Mouse (Mus musculus) frontal cortex, postnatal 14 days (tissue): Measurements from ENCODE around the gene Spcs2.
"Not testable (repeated sequence)": the region's sequence is repeated elsewhere in the genome, so short reads cannot be mapped to it uniquely, and the experiment has no call there.

Experiments
- DNase-seq, 2 experiments: peaks; one replicate each; pipeline ENCODE4 v3.0.0; 2022; ENCODE audit warnings: low spot score in 2 of 2

Spcs2 gene

DNA sequence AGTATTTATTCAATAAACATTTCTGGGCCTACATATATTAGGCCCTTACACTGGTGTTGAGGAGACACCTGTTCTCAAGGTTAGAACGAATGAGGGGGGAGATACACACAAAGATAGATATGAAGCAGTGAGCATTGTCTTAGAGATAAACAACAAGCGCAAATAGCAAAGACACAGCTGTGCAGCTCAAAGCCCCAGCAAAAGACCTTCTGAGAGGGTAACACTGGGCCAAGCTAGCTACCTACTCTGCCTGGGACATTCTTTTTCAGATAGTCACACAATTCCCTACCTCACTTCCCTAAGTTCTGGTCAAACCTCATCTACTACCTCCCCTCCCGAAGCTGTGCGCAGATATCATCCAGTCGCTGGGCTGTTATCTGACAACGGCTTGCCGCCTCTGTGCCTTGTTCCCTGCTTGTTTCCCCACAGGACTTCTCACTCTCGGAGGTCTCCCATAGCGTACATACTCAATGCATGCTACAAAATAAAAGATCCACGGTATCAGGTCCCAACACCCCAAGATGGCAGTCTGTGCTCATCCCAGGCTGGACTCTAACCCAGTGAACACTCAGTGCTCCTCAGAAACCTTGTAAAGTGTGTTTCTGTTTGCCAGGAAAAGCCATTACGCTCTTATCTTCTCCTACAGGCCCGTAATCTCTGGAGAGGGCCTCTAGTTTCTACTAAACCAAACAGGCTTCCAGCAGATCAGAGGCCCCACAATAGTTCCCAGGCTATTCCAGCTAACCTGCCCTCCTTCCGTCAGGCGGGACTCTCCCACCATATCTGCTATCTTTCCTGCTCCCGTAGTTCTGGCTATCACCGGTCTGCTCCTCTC, 38.4 kb downstream of the Spcs2 start:
- no peak for DNase-seq

DNA sequence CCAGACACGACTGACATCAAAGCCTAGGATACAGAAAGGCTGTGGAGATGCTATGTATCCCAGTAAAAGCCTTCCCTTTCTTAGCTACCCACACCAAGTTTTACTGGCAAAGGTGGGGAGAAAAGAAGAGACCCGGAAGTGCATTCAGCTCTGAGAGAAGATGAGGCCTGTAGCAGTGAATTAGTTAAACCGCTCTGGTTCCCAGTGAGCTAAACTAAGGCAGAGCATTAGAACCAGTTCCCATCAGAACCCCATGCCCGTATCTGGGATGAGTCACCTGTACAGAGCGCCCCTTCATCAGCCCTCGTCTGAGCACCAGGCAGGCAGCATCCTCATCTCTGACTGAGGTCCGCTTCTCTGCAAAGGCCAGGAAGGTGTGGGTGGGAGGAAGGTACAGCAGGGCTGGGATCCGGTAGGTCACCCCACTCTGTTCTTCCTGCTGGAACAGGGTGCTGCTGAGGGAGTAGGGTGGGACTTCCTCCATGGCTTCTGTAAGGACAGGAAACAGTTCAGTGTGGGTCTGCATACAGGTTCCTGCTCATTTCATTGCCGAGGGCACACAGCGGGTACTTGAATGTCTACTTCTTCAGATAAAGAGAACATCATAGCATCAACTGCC, 40.1 kb downstream of the Spcs2 start:
- DNase-seq: no peak

DNA sequence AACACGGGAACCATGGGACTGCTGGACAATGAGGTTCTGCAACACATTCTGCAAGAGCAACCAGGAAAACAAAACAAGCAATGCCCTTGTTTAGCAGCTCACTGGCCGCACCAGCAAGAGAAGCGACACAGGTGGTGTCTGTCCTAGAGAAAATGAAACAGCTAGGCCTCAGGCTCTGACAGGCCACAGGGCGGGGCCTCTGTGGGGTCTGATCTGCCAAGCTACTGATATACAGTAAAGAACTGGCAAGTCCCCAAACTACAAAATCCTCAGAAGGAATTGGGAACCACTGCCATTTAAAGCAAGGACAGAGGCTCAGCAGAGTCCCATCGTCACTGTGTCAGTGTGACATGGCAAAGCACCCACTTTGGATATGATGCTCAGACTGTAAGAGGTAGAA, 40.8 kb downstream of the Spcs2 start:
- no peak for DNase-seq

DNA sequence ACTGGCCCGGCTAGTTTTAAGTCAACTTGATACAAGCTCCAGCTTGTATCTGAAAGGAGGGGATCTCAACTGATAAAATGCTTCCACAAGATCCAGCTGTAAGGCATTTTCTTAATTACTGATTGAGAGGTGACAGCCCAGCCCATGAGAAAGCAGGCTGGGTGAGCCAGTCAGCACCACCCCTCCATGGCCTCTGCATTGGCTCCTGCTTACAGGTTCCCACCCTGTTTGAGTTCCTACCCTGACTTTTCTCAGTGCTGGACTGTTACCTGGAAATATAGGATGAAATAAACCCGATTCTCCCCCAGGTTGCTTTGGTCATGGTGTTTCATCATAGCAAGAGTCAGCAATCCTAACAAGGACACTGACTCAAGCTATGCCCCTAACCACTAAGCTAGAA, 41.3 kb downstream of the Spcs2 start:
- no peak for DNase-seq

DNA sequence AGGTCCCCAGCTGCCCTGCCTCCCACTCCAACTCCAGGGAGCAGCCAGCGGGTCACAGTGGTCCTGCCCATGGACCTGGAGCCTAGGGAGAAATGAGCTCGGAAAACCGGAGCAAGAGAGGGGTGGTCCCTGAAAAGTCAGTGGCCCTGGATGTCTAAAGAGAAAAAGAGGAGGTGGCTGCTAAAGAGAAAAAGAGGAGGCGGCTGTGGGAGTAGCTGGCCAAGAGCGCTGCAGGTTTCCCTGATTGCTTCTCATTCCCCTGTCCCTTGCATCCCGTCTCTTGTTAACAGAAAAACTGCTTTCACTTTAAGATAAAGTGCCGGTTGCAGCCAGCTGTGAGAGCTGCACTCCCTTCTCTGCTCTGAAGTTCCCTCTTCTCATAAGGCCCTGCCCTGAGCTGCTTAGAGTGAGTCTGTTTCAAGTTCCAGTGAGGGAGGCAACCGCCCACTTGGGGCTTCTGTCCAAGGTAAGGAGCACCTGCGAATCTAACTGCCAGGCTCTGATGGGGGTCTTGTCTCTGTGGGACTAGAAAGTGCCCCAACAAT, 45.0 kb downstream of the Spcs2 start:
- DNase-seq: not testable (repeated sequence)

DNA sequence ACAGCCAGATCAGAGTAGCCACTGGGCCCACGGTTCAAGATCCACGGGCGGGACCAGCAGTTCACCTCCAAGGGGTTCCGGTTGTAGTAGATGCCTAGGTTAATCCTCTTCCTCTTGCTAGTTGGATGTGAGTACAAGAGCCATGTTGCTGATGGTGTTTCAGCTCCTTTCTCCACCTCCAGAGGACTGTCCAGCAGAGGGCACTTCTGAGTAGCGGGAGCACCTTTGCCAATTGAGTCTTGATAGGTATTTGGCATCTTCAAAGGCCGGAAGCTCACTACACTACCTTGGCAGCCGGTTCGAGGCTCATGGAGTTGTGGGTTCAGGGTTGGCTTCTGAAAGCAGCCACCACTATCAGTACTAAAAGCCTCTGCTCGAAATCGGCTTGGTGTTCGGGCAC, 49.9 kb downstream of the Spcs2 start:
- no peak for DNase-seq

DNA sequence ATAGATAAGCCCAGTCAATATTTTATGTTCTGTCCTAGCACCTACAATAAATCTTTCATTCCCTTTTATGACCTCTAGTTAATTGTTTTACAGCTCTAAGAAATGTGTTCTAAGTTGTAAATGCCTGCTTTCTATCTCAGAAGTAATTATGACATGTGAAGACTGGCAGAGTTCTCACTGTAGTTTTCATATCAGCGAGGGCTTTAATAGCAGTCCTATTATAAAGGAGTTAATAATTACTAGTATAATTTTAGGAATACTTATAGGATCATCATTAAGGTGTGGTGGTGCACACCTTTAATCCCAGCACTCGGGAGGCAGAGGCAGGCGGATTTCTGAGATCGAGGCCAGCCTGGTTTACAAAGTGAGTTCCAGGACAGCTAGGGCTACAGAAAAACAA, 51.6 kb downstream of the Spcs2 start:
- DNase-seq: no peak

DNA sequence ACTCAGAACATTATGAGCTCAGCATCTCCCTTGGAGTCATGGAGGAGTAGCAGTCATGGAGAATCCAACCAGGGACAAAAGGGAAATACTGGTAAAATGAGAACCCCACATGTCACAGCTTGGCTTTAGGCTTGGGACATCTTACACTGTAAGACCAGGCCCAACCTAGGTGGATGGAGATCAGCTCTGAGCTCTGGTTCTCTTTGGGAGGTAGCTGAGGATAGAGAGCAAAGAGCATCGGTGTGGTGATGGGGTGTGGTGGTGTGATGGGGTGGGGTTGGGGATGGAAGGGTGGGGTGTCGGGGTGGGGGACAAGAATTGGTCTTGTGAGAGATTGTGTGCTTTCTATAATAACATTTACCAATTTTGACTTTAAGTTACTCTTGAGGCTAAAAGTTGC, 52.4 kb downstream of the Spcs2 start:
- DNase-seq: no peak

DNA sequence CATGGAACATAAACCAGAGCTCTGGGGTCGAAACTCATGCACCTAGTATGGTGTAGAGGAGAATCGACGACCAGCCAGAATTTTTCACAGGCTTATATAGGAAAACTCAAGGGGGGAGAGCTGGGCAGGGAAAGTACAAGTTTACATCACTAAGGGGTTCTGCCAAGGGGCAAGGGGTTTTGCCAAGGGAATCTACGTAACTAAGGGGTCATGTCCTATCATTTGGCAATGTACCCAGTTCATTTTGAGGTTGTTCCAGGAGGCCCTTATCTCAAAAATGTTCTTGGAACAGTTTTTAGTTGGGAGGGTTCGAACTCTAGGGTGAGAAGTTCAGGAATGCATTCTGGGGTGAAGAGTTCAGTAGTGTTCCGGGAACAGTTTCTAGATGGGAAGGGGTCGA, 56.2 kb downstream of the Spcs2 start:
- not testable (repeated sequence) for DNase-seq

DNA sequence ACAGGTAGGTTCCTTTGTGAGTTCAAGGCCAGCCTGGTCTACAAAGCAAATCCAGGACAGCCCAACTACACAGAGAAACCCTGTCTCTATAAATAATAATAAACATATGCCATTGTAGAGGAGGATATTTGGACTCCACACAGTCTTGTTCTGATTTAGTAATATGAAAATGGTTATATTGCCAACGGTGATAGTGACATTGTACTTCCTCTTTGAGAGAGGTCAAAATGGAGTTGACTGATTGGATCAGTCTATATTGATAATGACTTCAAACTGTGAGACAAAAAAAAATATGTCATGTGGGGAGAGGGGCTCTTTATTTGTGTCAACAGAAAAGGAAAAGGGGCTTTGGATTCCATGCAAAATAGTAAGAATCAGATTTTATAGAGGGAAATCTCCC, 57.9 kb downstream of the Spcs2 start:
- DNase-seq: no peak

DNA sequence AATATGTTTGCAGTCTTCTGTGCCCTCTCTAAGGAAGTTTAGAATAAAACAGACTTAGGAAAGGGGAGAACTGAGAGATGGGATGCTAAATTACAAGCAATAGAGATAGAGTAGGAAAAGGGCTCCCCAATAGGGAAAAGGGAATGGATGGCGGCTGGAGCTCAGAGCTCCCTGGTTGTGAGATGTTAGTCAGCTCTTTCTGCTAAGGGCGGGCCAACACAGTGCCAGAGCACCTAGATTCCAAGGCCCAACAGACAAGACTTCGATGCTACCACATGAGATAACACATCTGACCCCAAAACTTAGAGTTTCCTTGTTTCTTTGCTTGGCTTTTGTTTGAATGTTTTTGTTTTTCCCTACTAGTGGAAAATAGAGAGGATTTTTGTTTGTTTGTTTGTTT, 59.2 kb downstream of the Spcs2 start:
- not testable (repeated sequence) for DNase-seq

DNA sequence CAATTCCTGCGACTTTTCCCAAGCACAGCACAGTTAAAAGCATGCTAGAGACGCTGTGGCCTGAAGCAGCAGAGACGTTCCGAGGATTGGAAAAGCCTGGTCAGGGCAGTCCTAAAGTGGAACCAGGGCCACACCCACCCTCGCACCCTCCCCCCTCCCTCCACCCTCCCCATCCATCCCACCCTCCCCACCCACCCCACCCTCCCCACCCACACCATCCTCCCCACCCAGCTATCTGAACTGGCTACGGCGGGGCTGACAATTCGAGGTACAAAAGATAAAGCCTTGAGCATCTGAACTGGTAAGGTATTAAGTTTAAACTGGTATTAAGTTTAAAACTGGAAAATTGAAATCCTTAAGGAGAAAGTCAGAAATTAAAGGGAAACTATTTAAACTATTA, 59.7 kb downstream of the Spcs2 start:
- DNase-seq: no peak

DNA sequence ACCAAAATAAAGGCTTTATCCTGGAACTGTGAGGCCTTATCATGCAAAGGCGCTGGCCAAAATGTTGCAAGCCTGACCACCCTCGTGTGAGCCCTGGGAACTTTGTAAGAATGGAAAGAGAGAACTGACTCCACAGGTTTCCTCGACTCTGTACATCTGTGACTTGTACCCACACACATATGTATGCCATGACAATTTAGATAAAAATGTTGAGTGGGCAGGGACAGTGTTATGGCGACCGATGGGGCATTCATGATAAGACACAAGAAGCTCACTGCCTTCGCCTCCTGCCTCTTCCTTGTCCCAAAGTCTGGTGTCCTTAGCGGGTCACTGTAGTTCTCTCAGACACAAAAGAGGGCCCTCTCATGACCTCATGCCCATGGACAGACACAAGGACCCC, 64.1 kb downstream of the Spcs2 start:
- DNase-seq: no peak

DNA sequence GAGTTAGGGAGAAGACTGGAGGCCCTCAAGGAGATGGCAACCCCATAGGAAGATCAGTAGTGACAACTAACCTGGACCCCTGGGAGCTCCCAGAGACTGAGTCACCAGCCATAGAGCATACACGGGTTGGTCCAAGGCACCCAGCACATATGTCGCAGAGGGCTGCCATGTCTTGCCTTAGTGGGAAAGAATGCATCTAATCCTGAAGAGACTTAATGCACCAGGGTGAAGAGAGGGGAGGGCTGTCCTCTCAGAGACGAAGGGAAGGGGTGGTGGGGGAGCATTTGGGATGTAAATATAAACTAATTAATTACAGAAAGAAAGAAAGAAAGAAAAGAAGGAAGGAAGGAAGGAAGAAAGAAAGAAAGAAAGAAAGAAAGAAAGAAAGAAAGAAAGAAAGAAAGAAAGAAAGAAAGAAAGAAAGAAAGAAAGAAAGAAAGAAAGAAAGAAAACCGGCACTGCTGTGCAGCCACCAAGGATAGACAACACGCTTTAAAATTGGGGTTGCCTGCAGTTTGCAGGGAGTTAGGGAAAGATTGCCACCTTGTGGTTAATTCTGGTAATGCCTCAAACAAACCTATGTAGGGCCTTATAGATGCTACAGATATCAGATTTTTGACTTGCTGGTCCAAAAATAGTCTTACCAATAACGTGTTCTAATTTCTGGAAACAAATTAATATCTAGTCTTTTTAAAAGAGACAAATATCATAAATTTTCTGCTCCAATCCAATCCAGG, 65.2 kb downstream of the Spcs2 start:
- DNase-seq: peak in 1 of 2 experiments; percentile 48

DNA sequence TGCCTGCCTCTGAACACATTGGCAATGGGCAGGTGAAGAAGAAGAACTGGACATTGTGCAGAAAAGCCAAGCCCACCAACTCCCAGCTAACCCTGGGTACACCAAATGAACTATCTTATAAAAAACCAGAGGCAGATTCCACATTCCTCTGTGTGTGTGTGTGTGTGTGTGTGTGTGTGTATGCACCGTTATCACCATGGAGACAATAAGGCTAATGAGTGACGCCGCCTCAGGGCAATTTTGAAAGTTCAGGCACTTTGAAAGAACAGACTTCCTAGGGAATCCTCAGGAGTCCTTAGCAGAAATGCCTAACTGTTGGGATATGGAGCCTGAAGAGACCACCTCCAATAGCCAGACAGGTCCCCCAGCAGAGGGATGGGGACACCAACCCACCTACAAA, 66.0 kb downstream of the Spcs2 start:
- DNase-seq: no peak

DNA sequence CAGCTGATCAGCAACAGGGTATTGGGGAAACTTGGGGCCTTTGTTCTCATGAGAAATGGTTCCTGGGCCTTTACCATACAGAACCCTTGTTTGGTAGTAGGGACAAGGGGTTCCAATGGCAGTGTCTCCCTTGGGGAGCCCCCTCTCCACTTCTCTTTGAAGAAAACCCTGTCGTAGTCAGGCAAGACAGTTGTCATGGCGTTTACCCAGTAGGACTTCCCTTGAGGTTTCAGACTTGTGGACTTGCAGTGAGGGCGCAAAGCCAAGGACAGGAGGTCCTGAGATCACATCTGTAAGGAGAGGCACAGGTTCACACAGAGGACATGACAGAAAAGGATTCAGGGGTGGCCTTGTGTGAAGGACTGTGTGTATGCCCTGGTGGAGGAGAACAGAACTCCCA, 66.8 kb downstream of the Spcs2 start:
- DNase-seq: no peak

DNA sequence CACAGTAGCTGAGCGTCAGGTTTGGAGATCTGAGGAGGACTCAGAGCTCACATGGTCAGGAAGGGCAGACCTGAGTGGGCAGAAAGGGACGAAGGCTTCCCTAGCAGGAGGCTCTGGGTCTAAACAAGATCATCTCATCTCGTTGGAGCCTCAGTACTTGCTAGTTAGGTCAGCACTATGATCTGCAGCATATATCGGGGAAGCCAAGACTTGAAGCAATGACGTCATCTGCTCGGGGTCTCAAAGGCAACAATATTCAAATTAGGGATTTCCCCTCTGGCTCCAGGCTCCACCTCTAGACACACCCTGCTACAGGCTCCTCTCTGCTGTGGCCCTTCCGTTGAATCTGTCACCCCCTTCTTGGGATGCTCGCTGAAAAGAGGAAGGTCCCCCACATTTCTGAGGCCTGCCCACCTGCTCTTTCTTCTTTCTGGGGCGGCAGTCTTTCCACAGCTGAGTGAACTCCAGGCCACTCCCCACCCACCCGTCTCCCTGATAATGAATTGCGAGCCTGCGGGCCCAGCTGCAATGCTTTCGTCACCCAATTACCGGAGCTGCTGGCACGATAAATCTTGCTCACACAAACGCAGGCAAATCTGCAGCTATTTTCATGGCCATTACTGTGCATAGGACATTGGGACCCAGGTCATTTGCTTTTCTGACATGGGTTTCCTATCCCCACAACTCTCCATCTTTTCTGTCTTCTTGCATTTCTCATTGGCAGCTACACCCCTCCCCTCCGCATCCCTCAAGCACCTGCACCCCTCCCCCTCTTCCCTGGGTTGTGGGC, 67.9 kb downstream of the Spcs2 start:
- DNase-seq: no peak

DNA sequence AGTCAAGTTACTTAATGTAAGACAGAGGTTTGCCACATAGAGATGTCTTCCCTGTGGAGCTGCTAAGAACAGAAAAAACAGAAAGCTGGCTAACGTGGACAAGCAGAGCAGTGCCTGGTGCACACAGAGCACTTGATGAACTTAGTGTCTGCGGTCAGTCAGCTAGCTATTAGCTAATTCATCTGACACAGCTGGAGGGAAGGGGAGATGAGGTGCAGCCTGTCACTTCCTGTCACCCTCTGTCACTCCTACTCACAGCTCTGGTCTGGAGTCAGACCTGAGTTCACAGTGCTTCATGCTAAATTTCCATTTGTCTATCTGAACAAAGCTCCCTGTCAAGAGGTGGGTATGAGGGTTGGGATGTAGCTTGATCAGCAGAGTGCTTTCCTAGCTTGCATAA, 69.2 kb downstream of the Spcs2 start:
- no peak for DNase-seq

DNA sequence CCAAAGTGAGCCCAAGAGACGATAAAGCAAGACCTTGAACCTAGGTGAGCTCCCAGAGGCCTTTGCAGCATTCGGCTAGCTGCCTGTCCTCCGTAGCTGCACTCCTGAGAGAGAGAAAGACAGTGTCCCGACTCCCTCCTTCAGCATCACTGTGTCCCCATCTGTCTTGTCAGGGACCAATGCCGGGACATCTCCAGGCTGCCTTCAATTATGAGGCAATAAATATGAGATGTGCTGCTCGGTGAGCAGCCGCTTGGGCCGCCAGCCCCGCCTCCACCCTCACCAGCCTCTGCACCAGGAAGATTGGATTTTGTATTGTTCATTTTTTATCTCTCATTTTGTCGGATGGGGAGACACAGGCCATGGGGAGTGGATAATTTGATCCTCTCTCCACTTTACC, 72.4 kb downstream of the Spcs2 start:
- DNase-seq: no peak

DNA sequence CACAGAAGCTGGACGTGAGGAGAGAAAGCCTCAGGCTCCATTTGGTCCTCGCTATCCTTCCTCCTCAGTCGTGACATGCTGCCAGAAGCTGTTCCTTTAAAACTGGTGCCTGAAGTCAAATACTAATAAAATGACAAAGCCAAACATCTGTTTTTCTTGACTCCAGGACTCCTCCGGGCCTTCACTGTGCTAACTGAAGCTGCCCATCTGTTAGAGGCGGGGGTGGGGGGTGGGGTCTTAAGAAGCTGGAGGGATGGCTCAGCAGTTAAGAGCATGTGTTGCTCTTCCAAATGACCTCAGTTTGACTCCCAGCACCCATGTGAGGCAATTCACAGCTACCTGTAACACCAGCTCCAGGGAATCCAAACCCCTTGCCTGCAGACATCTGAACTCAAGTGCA, 74.7 kb downstream of the Spcs2 start:
- DNase-seq: no peak

DNA sequence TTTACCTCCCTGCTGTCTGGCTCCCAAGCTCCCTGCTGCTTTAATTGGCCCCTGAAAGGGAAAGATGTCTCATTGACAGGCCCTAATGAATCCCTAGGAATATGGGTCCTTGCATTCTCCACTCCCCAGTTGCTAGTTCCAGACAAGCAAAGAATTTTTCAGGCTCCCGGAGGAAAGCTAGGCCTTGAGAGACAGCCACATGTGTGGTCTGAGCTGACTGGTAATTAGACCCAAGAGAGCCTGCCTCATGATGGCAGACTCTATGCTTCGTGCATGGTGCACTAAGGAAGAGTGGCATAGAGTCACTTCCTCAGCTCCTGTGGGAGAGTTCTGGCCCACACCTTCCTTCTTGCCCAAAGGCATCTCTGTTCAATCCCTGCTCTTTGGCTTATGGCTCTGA, 75.3 kb downstream of the Spcs2 start:
- DNase-seq: no peak
